Mouse (Mus musculus) bone marrow macrophage, adult 2 months (primary cell): ENCODE measurements at regions not wholly inside any gene's neighbourhood (a gene's known extent, or its start where the extent isn't known, plus 50 kb on each side); places are given as distances from the start of the nearest gene placed in this dataset.

ENCODE experiments used
- CTCF ChIP-seq: IDR thresholded peaks from 2 replicates; pipeline ENCODE4 v1.5.1; 2012; ENCODE audit warnings: low read depth, mild to moderate bottlenecking, low read length, moderate library complexity
- POLR2A ChIP-seq: IDR thresholded peaks from 2 replicates; pipeline ENCODE4 v1.6.1; 2012; ENCODE audit warnings: mild to moderate bottlenecking, low read depth, low read length, borderline replicate concordance

DNA sequence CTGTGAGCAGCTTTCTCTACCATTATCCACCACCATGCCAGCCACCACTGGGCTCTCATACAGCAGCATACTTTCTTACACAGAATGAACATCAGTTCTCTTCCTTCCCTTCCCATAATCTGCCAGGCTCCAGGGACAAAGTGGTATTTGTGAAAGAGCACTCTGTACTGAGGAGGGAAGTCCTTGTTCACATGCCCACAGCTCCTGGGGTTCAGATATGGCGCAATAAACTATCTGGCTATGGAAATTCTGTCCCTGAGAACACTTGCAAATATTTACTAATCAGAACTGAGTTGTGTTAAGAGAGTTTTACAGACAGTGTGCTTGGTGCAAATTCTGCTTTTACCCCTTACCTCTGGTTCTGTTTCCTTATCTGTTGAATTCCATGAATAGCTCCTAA is 74.2 kb upstream of the Ralgapa2 start:
- no peak for TF ChIP-seq CTCF
- no peak for TF ChIP-seq POLR2A
